Mouse (Mus musculus) cerebellum, postnatal 25 days (tissue): ENCODE results near the gene Rab1b.

Experiments used
- DNase-seq, 2 experiments: peaks; one replicate each; pipeline ENCODE4 v3.0.0; 2021; ENCODE audit warnings: mixed read lengths in 2 of 2

Rab1b gene

GRCm38 (mm10) chr19:5051031-5051430 lies 55.8 kb downstream of the Rab1b start:
- DNase-seq: peak in 1 of 2 experiments; percentile 36

GRCm38 (mm10) chr19:5050047-5050905 lies 56.6 kb downstream of the Rab1b start, which contains the start of gene Rin1:
TSS of gene Rin1 (plus strand) at chr19:5050481.
- DNase-seq: peak in 1 of 2 experiments; percentile 60

GRCm38 (mm10) chr19:5049325-5049724 lies 57.5 kb downstream of the Rab1b start:
- DNase-seq: no peak
